Mouse (Mus musculus) lung, postnatal 36 days (tissue): Measurements from ENCODE around the gene Hist1h2af.

Source experiments
- DNase-seq: peaks from one replicate; pipeline ENCODE4 v3.0.0; 2022; ENCODE audit warnings: mixed read lengths

Gene Hist1h2af

DNA sequence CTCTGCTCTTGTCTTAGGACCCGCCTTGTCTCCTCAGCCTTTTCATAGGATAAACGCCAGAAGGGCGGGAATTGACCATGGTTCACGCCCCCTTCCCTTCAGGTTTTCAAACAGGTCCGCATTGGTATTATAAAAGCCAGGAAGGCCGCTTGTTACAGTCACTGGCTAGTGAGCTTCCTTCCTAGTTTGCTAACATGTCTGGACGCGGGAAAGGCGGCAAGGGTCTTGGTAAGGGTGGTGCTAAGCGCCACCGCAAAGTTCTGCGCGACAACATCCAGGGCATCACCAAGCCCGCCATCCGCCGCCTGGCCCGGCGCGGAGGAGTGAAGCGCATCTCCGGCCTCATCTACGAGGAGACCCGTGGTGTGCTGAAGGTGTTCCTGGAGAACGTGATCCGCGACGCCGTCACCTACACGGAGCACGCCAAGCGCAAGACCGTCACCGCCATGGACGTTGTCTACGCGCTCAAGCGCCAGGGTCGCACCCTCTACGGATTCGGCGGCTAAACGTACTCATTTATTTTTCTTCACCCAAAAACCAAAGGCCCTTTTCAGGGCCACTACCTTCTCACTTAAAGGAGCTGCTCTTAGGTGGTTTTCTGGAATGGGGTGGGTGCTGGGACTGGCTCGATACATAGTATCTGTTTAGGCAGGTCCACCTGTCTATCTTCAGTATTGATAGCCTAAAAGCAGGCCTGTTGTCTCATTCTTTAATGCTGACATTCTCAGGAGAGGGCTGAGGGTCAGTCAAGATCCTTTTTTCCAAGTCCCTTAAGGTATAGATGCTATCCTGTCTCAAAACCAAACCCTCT lies 47.9 kb downstream of the Hist1h2af start, which contains the start of gene Hist1h4d:
Gene Hist1h4d (plus strand): TSS at position 191 of the 811 bp plus-strand sequence.
- DNase-seq, result peak; percentile 100

DNA sequence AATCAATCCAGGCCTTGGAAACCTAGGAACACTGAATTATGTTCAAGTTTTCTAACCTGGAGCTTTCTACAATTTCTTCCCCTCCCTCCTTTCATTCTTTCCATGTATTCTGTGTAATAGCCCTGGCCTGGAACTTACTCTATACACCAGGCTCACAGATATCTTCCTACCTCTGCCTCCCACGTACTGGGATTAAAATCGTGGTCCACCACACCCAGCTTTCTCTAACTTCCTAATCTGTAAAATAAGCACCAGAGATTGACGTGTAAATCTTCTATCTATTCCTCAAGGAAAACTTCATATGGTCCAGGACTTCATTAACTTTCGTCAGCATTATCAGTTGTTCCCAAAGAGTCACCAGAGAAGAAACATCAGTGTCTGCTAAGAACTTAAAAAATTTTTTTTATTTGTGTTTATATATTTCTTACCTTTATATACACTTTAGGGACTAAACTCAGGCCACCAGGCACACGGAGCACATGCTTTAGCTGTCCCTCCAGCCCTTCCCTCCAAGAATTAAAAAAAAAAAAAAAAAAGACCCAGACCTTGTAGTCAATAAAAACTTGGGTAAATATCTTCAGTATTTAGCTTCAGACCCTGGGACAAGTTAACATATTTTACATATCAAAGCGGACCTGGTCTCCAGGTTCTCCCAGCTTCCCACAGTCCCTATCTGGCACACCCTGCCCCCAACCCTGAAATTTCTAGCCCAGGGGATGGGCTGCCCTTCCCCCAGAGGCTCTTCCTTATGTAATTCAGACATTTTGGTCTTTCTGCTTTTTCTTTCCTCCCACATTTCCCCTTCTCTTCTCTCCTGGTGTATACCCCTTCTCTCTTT lies 48.7 kb downstream of the Hist1h2af start:
- DNase-seq, result no peak

DNA sequence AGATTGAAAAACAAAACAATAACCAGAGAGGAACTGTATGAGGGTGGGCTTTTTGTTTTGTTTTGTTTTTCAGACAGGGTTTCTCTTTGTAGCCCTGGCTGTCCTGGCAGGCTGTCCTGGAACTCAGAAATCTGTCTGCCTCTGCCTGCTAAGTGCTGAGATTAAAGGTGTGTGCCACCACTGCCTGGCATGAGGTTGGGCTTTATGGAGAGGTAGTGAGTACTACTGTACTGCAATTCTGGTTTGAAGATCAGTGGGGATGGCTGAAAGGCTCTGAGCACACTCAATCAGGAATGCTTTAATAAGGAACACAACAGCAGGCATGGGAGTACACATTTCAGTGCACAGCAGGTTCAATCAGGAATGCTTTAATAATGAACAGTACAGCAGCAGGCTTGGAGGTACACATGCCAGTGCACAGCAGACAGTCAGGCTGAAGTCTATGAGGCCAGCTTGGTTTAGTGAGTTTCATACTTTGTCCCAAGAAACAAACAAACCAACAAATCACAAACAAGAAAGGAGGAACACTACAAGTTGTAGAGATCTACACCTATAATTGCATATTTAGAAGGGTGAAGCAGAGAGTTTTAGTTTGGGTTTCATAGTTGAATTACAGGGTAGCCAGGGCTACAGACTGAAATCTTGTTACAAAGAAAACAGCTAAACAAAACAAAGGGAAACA lies 49.8 kb downstream of the Hist1h2af start:
- DNase-seq, result no peak
